Mouse (Mus musculus): Measurements from ENCODE around the gene Rps6.
"Not testable (repeated sequence)": the region's sequence is repeated elsewhere in the genome, so short reads cannot be mapped to it uniquely, and the experiment has no call there.

The Rps6 gene

GRCm38 (mm10) chr4:86852018-86852417 is 5.2 kb downstream of the Rps6 start:
- no peak for DNase-seq (ENCODE audit: low read depth)

DNA sequence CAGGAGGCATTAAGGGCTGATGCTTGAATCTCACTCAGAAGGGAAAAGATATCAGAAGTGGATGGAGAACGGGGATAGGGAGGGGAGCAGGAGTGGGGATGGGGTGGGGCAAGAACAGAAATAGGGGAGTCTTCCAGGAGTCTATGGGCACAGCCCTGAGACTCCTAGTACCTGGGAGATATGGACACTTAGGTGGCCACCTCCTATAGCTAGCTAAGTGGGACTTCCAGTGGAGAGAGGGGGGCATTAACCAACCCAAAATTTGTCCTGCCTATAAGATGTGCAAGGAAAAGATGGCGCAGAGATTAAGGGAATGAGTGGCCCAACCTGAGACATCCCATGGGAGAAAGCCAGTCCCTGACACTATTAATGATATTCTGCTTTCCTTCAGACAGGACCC is 5.9 kb downstream of the Rps6 start:
- no peak for DNase-seq (ENCODE audit: low read depth)

DNA sequence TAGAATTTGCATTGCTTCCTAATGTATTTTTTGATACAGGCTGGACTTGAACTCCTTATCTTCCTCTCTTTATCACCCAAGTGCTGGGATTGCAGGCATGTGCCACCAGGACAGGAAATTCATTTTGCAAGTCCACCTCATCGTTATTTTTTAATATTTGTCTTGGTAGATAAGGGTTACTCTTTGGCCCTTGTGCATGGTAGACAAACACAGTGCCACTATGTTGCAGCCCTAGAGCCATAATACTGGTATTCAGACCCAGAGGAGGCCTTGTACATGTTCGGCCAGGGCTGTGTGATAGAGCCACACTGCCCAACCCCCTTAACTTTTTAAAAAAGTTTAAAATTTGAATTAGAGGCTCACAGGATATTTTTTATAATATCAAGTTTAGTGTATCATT is 10.0 kb downstream of the Rps6 start:
- DNase-seq (ENCODE audit: low read depth): no peak

- DNase-seq (ENCODE audit: low read depth): no peak
These were observed 11.8 kb downstream of the Rps6 start for GRCm38 (mm10) chr4:86845384-86845783.

DNA sequence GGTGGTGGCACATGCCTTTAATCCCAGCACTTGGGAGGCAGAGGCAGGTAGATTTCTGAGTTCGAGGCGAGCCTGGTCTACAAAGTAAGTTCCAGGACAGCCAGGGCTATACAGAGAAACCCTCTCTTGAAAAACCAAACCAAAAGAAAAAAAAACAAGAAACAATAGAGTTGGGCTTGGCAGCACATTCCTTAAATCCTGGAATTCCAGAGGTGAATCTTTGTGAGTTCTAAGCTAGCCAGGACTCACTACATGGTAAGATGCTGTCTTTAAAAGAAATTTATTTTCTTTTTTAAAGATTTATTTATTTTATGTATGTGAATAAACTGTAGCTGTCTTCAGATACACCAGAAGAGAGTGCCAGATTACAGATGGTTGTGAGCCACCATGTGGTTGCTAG is 16.1 kb downstream of the Rps6 start:
- not testable (repeated sequence) for DNase-seq (ENCODE audit: low read depth)

DNA sequence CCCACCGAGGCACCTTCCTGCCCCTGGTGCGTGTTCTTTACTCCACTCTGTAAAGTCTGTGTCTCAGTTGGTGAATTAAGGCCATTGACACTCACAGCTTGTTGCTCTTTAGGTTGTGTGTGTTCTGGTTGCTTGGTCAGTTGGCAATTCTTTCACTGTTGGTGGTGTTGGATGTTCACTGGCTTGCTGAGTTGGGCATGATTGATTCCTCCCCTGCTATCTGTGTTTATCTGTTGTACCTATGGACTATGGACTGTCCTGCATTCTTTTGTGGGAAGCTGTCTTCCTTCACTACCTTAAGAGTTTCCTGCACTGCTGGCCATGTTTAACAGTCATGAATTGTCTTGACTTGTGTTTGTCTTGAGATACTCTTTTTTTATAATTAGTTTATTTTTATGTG is 25.3 kb downstream of the Rps6 start:
- no peak for DNase-seq (ENCODE audit: low read depth)

GRCm38 (mm10) chr4:86825143-86825542 is 32.1 kb downstream of the Rps6 start:
- no peak for DNase-seq (ENCODE audit: low read depth)

DNA sequence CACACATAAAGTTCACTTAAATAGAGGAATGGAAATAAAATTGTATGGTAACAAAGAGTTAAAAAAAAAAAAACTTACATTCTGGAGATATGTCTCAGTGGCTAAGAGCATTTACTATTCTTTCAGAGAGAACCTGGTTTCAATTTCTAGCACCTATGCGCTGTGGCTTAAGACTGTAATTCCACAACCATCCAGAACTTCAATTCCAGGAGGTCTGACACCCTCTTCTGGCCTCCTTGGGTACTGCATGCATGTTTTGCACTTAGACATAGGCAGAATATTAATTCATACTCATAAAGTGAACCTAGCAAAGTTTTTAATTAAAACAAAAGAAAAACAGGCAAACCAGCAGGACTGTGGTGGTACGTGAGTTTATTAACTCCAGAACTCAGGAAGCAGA is 34.0 kb downstream of the Rps6 start:
- DNase-seq (ENCODE audit: low read depth): peak; percentile 84

DNA sequence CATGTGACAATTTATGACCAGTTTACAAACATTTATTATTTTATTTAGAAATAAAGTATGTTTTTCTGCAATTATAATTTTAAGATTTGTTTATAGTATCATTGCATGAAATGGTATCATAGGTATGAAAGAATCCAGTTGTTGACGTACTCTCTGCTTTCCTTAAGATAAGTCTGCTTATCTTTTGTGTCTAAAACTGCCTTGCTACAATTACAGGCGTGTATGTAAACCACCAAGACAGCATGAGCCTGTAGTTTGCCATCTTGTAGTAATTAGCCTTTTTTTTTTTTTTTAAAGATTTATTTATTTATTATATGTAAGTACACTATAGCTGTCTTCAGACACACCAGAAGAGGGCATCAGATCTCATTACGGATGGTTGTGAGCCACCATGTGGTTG is 42.4 kb downstream of the Rps6 start:
- DNase-seq (ENCODE audit: low read depth): no peak

GRCm38 (mm10) chr4:86810604-86811003 is 46.6 kb downstream of the Rps6 start:
- DNase-seq (ENCODE audit: low read depth): peak; percentile 43
